Mouse (Mus musculus) stomach, embryonic 15.5 days (tissue): ENCODE results near the gene Rhox3a. TPM values are rescaled to one million over a fixed set of nuclear protein-coding genes. Genes with fewer than 3 reads are reported as not detected.
"Not testable (repeated sequence)": the region's sequence is repeated elsewhere in the genome, so short reads cannot be mapped to it uniquely, and the experiment has no call there.

Experiments
- ATAC-seq: fragments of 200-750 bp; cut with Nextera tagmentation; 2 replicates; pipeline ENCODE4 v1.8.0; 2017; ENCODE audit warnings: low read depth, moderate number of reproducible peaks, moderate TSS enrichment; ENCODE audit not compliant: insufficient read depth, low FRiP score
- H3K27ac ChIP-seq: fragments of 300-500 bp; sonication (generic); 2 replicates; pipeline ENCODE4 v1.5.1; 2015; ENCODE audit warnings: mild to moderate bottlenecking, inconsistent platforms
- H3K27me3 ChIP-seq: fragments of 300-500 bp; sonication (generic); replicated peaks from 2 replicates; pipeline ENCODE4 v1.6.1; 2015; ENCODE audit warnings: inconsistent platforms
- H3K36me3 ChIP-seq: fragments of 300-500 bp; sonication (generic); 2 replicates; pipeline ENCODE4 v1.6.1; 2015; ENCODE audit warnings: inconsistent platforms
- H3K4me1 ChIP-seq: fragments of 300-500 bp; sonication (generic); 2 replicates; pipeline ENCODE4 v1.6.1; 2015; ENCODE audit warnings: inconsistent platforms
- H3K4me2 ChIP-seq: fragments of 300-500 bp; sonication (generic); 2 replicates; pipeline ENCODE4 v1.6.1; 2015; ENCODE audit warnings: mild to moderate bottlenecking, inconsistent platforms
- H3K4me3 ChIP-seq: fragments of 300-500 bp; sonication (generic); replicated peaks from 2 replicates; pipeline ENCODE4 v1.5.1; 2015; ENCODE audit warnings: inconsistent platforms
- H3K9ac ChIP-seq: fragments of 300-500 bp; sonication (generic); 2 replicates; pipeline ENCODE4 v1.6.1; 2015; ENCODE audit warnings: inconsistent platforms
- H3K9me3 ChIP-seq: fragments of 300-500 bp; sonication (generic); 2 replicates; pipeline ENCODE4 v1.6.1; 2016; ENCODE audit warnings: inconsistent platforms
- WGBS: fragments of 180-500 bp; shearing (Covaris S2); methylation state at CpG from one replicate; pipeline ENCODE4 v1.1.7; 2015; 5-methylcytosine and 5-hydroxymethylcytosine counted together
- polyA plus RNA-seq: library from polyadenylated mRNA; unstranded; fragments of >200 nt; fragmentation: Nextera tagmentation; extraction: Ambion mirVana; gene quantifications from 2 replicates; pipeline ENCODE4 v1.2.1, GENCODE M21; 2015

Rhox3a gene
- not detected in 2 replicates for polyA plus RNA-seq

GRCm38 (mm10) chrX:37249619-37250018 lies at the start of gene Rhox3a:
Gene Rhox3a (plus strand): TSS chrX:37249919.
- ATAC-seq, H3K4me2 ChIP-seq, H3K9ac ChIP-seq, H3K4me1 ChIP-seq, H3K9me3 ChIP-seq, H3K27me3 ChIP-seq, H3K27ac ChIP-seq, H3K4me3 ChIP-seq, H3K36me3 ChIP-seq: not testable (repeated sequence)
- WGBS, result 82% methylated on average over 1 of the region's 3 CpGs

GRCm38 (mm10) chrX:37210941-37211340 lies 38.8 kb upstream of the Rhox3a start, which contains the start of gene Gm9:
Gene Gm9 (minus strand): TSS chrX:37211041.
- Histone ChIP-seq H3K4me1 (no peaks in the 10 kb centered on the region), H3K4me2 (no peak within 1 kb of the TSS), H3K36me3 (no peaks in the 10 kb centered on the region), H3K4me3 (no peak within 1 kb of the TSS), H3K27ac (no peak within 1 kb of the TSS), H3K9ac (no peak within 1 kb of the TSS), H3K9me3 (no peaks in the 10 kb centered on the region), H3K27me3 (no peaks in the 10 kb centered on the region)
- 80% methylated on average over 10 of the region's 10 CpGs for WGBS
- ATAC-seq, result no peak

GRCm38 (mm10) chrX:37222158-37222557 lies 27.6 kb upstream of the Rhox3a start, which contains the start of gene Rhox1:
Gene Rhox1 (minus strand): TSS chrX:37222258.
- H3K27ac ChIP-seq, H3K27me3 ChIP-seq, ATAC-seq, H3K4me1 ChIP-seq, H3K4me3 ChIP-seq, H3K36me3 ChIP-seq, H3K9ac ChIP-seq, H3K4me2 ChIP-seq, H3K9me3 ChIP-seq: not testable (repeated sequence)
- WGBS, result 53% methylated on average over 1 of the region's 1 CpGs

GRCm38 (mm10) chrX:37244676-37245075 lies 5.0 kb upstream of the Rhox3a start, which contains the start of gene Rhox2a:
Gene Rhox2a (plus strand): TSS chrX:37244976.
- not testable (repeated sequence) for ATAC-seq, H3K27ac ChIP-seq, H3K9me3 ChIP-seq, H3K27me3 ChIP-seq, H3K4me1 ChIP-seq, H3K4me3 ChIP-seq, H3K4me2 ChIP-seq, H3K9ac ChIP-seq, H3K36me3 ChIP-seq
- 100% methylated on average over 2 of the region's 9 CpGs for WGBS

GRCm38 (mm10) chrX:37265038-37265437 lies 15.3 kb downstream of the Rhox3a start, which contains the start of gene Rhox4a:
Gene Rhox4a (plus strand): TSS chrX:37265338.
- not testable (repeated sequence) for H3K36me3 ChIP-seq, H3K4me3 ChIP-seq, H3K4me2 ChIP-seq, H3K27ac ChIP-seq, H3K9ac ChIP-seq, H3K4me1 ChIP-seq, H3K9me3 ChIP-seq, H3K27me3 ChIP-seq, ATAC-seq
- 93% methylated on average over 11 of the region's 19 CpGs for WGBS

Other genes with a start within 250 kb of the Rhox3a start
- 0.10 and 0.17 TPM in 2 replicates for gene Sowahd, start 201.1 kb upstream of the Rhox3a start, polyA plus RNA-seq
- 527 and 550 TPM in 2 replicates for gene Rpl39, start 164.5 kb upstream of the Rhox3a start, polyA plus RNA-seq
- gene Upf3b, start 139.6 kb upstream of the Rhox3a start, polyA plus RNA-seq, result 22.3 and 23.6 TPM in 2 replicates
- gene Nkap, start 123.1 kb upstream of the Rhox3a start, polyA plus RNA-seq, result 14.1 and 14.6 TPM in 2 replicates
- 0.06 TPM in 1 of 2 replicates, not detected in the other for gene Akap14, start 81.1 kb upstream of the Rhox3a start, polyA plus RNA-seq
- gene Ndufa1, start 58.8 kb upstream of the Rhox3a start, polyA plus RNA-seq, result 383 and 411 TPM in 2 replicates
- gene Rnf113a1, start 58.7 kb upstream of the Rhox3a start, polyA plus RNA-seq, result 10.2 TPM in 2 replicates
- not detected in 2 replicates for gene Gm9, start 38.9 kb upstream of the Rhox3a start, polyA plus RNA-seq
- not detected in 2 replicates for gene Rhox1, start 27.7 kb upstream of the Rhox3a start, polyA plus RNA-seq
- gene Rhox2a, start 4.9 kb upstream of the Rhox3a start, polyA plus RNA-seq, result not detected in 2 replicates
- not detected in 2 replicates for gene Rhox4a, start 15.4 kb downstream of the Rhox3a start, polyA plus RNA-seq
- not detected in 2 replicates for gene Rhox3a2, start 130.1 kb downstream of the Rhox3a start, polyA plus RNA-seq
- 0.30 TPM in 1 of 2 replicates, not detected in the other for gene Rhox4a2, start 140.9 kb downstream of the Rhox3a start, polyA plus RNA-seq
- gene Rhox2b, start 162.1 kb downstream of the Rhox3a start, polyA plus RNA-seq, result not detected in 2 replicates
- not detected in 2 replicates for gene Rhox4b, start 182.6 kb downstream of the Rhox3a start, polyA plus RNA-seq
- gene Rhox2c, start 203.8 kb downstream of the Rhox3a start, polyA plus RNA-seq, result not detected in 2 replicates
- gene Rhox3c, start 208.7 kb downstream of the Rhox3a start, polyA plus RNA-seq, result not detected in 2 replicates
- gene Rhox4c, start 230.4 kb downstream of the Rhox3a start, polyA plus RNA-seq, result not detected in 2 replicates
- not detected in 2 replicates for gene Rhox2d, start 243.5 kb downstream of the Rhox3a start, polyA plus RNA-seq